Mouse (Mus musculus) embryonic fibroblast, embryonic 13.5 days (primary cell): ENCODE results near the gene Mcrs1.

Experiments
- CTCF ChIP-seq: IDR thresholded peaks from 2 replicates; pipeline ENCODE4 v1.5.1; 2011; ENCODE audit warnings: mild to moderate bottlenecking, control low read depth, low read length, moderate library complexity, borderline replicate concordance; ENCODE audit not compliant: insufficient read depth
- POLR2A ChIP-seq: IDR thresholded peaks from 2 replicates; pipeline ENCODE4 v1.6.1; 2011; ENCODE audit warnings: low read depth, mild to moderate bottlenecking, control low read depth, low read length, moderate library complexity

- TF ChIP-seq CTCF (no peak), POLR2A (no peak)
These were observed 53.0 kb downstream of the Mcrs1 start for GRCm38 (mm10) chr15:99198761-99199160.
